Mouse (Mus musculus) thymus, adult 2 months (tissue): ENCODE results near the gene Asb5. TPM values are rescaled to one million over a fixed set of nuclear protein-coding genes. Genes with fewer than 3 reads are reported as not detected.

Experiments
- DNase-seq: peaks from one replicate; pipeline ENCODE4 v3.0.0; 2021
- H3K27ac ChIP-seq: fragments of 200-500 bp; 2 replicates; pipeline ENCODE4 v1.5.1; 2012; ENCODE audit warnings: low read length, control low read depth; ENCODE audit not compliant: control insufficient read depth, insufficient read depth
- H3K27me3 ChIP-seq: fragments of 200-500 bp; 2 replicates; pipeline ENCODE4 v1.6.1; 2012; ENCODE audit warnings: mild to moderate bottlenecking, low read length, moderate library complexity, mixed read lengths; ENCODE audit not compliant: control insufficient read depth, insufficient read depth
- H3K36me3 ChIP-seq: fragments of 200-500 bp; 2 replicates; pipeline ENCODE4 v1.6.1; 2012; ENCODE audit warnings: mild to moderate bottlenecking, low read length, moderate library complexity; ENCODE audit not compliant: control insufficient read depth, insufficient read depth
- H3K4me1 ChIP-seq: fragments of 200-500 bp; replicated peaks from 2 replicates; pipeline ENCODE4 v1.6.1; 2012; ENCODE audit warnings: low read length; ENCODE audit not compliant: control insufficient read depth, insufficient read depth
- H3K4me3 ChIP-seq: fragments of 200-500 bp; 2 replicates; pipeline ENCODE4 v1.5.1; 2012; ENCODE audit warnings: mild to moderate bottlenecking, low read length, control low read depth, moderate library complexity; ENCODE audit not compliant: control insufficient read depth, insufficient read depth
- CTCF ChIP-seq: fragments of 200-500 bp; IDR thresholded peaks from 2 replicates; pipeline ENCODE4 v1.5.1; 2012; ENCODE audit warnings: mild to moderate bottlenecking, control low read depth, low read length, moderate library complexity, borderline replicate concordance; ENCODE audit not compliant: control insufficient read depth, poor library complexity, insufficient read depth; ENCODE audit errors: extremely low read depth
- POLR2A ChIP-seq: fragments of 200-500 bp; IDR thresholded peaks from 2 replicates; pipeline ENCODE4 v1.6.1; 2012; ENCODE audit warnings: mild to moderate bottlenecking, low read length, control low read depth, moderate library complexity; ENCODE audit not compliant: control insufficient read depth, poor library complexity, insufficient read depth; ENCODE audit errors: extremely low read depth
- WGBS: fragments of 180-500 bp; shearing (Covaris S2); methylation state at CpG from one replicate; pipeline ENCODE4 v1.1.7; 2018; 5-methylcytosine and 5-hydroxymethylcytosine counted together
- polyA plus RNA-seq: library from polyadenylated mRNA; depleted of rRNA; stranded (reverse); fragments of >200 nt; gene quantifications from 2 replicates; pipeline ENCODE4 v1.2.3, GENCODE M21; 2012

Asb5 gene
- polyA plus RNA-seq, 1 experiment: 1.8 TPM

- no peaks in the 10 kb centered on the region for H3K36me3 ChIP-seq
- H3K27me3 ChIP-seq: no peaks in the 10 kb centered on the region
- 98% methylated on average over 5 of the region's 5 CpGs for WGBS
- no peak for DNase-seq
- H3K27ac ChIP-seq: no peak overlapping the region
- no peaks in the 10 kb centered on the region for H3K4me1 ChIP-seq
- TF ChIP-seq CTCF (no peak), POLR2A (no peak)
- H3K4me3 ChIP-seq: no peak overlapping the region
Observed at GRCm38 (mm10) chr8:54594634-54595033, 65.3 kb downstream of the Asb5 start.

GRCm38 (mm10) chr8:54596051-54596450 is 66.7 kb downstream of the Asb5 start:
- 86% methylated on average over 2 of the region's 2 CpGs for WGBS

GRCm38 (mm10) chr8:54596940-54597339 is 67.6 kb downstream of the Asb5 start:
- Histone ChIP-seq H3K36me3 (no peaks in the 10 kb centered on the region), H3K4me1 (no peaks in the 10 kb centered on the region), H3K4me3 (no peak overlapping the region), H3K27me3 (no peaks in the 10 kb centered on the region), H3K27ac (no peak overlapping the region)
- TF ChIP-seq POLR2A (no peak), CTCF (no peak)
- 91% methylated on average over 2 of the region's 2 CpGs for WGBS
- no peak for DNase-seq

More at GRCm38 (mm10) chr8:54596051-54596450, 66.7 kb downstream of the Asb5 start:
- no peaks in the 10 kb centered on the region for H3K4me1 ChIP-seq
- no peaks in the 10 kb centered on the region for H3K27me3 ChIP-seq
- no peak for DNase-seq
- no peaks in the 10 kb centered on the region for H3K36me3 ChIP-seq
- no peak overlapping the region for H3K27ac ChIP-seq
- H3K4me3 ChIP-seq: no peak overlapping the region
- TF ChIP-seq CTCF (no peak), POLR2A (no peak)

- TF ChIP-seq POLR2A (no peak), CTCF (no peak)
- Histone ChIP-seq H3K27me3 (no peaks in the 10 kb centered on the region), H3K27ac (no peak overlapping the region), H3K36me3 (no peaks in the 10 kb centered on the region), H3K4me3 (no peak overlapping the region), H3K4me1 (no peaks in the 10 kb centered on the region)
- no peak for DNase-seq
- WGBS: 98% methylated on average over 2 of the region's 2 CpGs
Observed at GRCm38 (mm10) chr8:54597386-54597785, 68.0 kb downstream of the Asb5 start.

GRCm38 (mm10) chr8:54600671-54601251 is 71.4 kb downstream of the Asb5 start, which contains the start of gene Spata4:
TSS of gene Spata4 (plus strand) at chr8:54600781.
- H3K27me3 ChIP-seq: no peaks in the 10 kb centered on the region
- H3K4me3 ChIP-seq: no peak within 1 kb of the TSS
- no peaks in the 10 kb centered on the region for H3K4me1 ChIP-seq
- 80% methylated on average over 21 of the region's 21 CpGs for WGBS
- TF ChIP-seq POLR2A (no peak), CTCF (no peak)
- H3K36me3 ChIP-seq: no peaks in the 10 kb centered on the region
- no peak within 1 kb of the TSS for H3K27ac ChIP-seq
- no peak for DNase-seq

GRCm38 (mm10) chr8:54603440-54603839 is 74.1 kb downstream of the Asb5 start:
- no peak for TF ChIP-seq POLR2A
- no peak for TF ChIP-seq CTCF
- 40% methylated on average over 4 of the region's 4 CpGs for WGBS
- no peak for DNase-seq

GRCm38 (mm10) chr8:54609336-54609735 is 80.0 kb downstream of the Asb5 start:
- Histone ChIP-seq H3K36me3 (no peaks in the 10 kb centered on the region), H3K27ac (no peak overlapping the region), H3K27me3 (no peaks in the 10 kb centered on the region), H3K4me1 (no peaks in the 10 kb centered on the region), H3K4me3 (no peak overlapping the region)
- no peak for TF ChIP-seq POLR2A
- TF ChIP-seq CTCF: no peak
- 94% methylated on average over 2 of the region's 2 CpGs for WGBS
- no peak for DNase-seq

More at GRCm38 (mm10) chr8:54603440-54603839, 74.1 kb downstream of the Asb5 start:
- Histone ChIP-seq H3K27me3 (no peaks in the 10 kb centered on the region), H3K27ac (no peak overlapping the region), H3K4me1 (no peaks in the 10 kb centered on the region), H3K36me3 (no peaks in the 10 kb centered on the region), H3K4me3 (no peak overlapping the region)
